Mouse (Mus musculus) MEL (cell line): ENCODE data around the gene Ddx19a.

Experiments
- CTCF ChIP-seq, 3 experiments: IDR thresholded peaks in 2 of 3; conservative IDR thresholded peaks in 1 of 3; 2 replicates each; pipeline ENCODE4 v1.5.1; 2011 to 2012; ENCODE audit warnings: low read length in 3 of 3, low read depth in 2 of 3, mild to moderate bottlenecking in 2 of 3, improper control_type of control experiment in 1 of 3, inconsistent platforms in 1 of 3, mixed read lengths in 1 of 3, moderate library complexity in 1 of 3; ENCODE audit not compliant: control insufficient read depth in 1 of 3, insufficient read depth in 1 of 3, poor library complexity in 1 of 3, severe bottlenecking in 1 of 3
- EP300 ChIP-seq, 2 experiments: IDR thresholded peaks; 2 replicates each; pipeline ENCODE4 v1.6.1; 2011; ENCODE audit warnings: improper control_type of control experiment in 2 of 2, low read length in 2 of 2, low read depth in 1 of 2, mild to moderate bottlenecking in 1 of 2
- GATA1 ChIP-seq: IDR thresholded peaks from 2 replicates; pipeline ENCODE4 v1.6.1; 2011; ENCODE audit warnings: low read depth, low read length, improper control_type of control experiment
- MXI1 ChIP-seq: IDR thresholded peaks from 2 replicates; pipeline ENCODE4 v1.6.1; 2011; ENCODE audit warnings: mild to moderate bottlenecking, low read depth, low read length, improper control_type of control experiment
- POLR2A ChIP-seq, 2 experiments: IDR thresholded peaks; 2 replicates each; pipeline ENCODE4 v1.6.1; 2011 to 2012; ENCODE audit warnings: low read length in 2 of 2, mild to moderate bottlenecking in 2 of 2, control low read depth in 1 of 2, improper control_type of control experiment in 1 of 2, low read depth in 1 of 2, moderate library complexity in 1 of 2; ENCODE audit not compliant: control insufficient read depth in 1 of 2, insufficient read depth in 1 of 2, poor library complexity in 1 of 2
- TCF12 ChIP-seq: IDR thresholded peaks from 2 replicates; pipeline ENCODE4 v1.6.1; 2014; ENCODE audit warnings: low read depth, mild to moderate bottlenecking, inconsistent platforms, low read length, improper control_type of control experiment, moderate library complexity
- USF2 ChIP-seq, 2 experiments: IDR thresholded peaks; 2 replicates each; pipeline ENCODE4 v1.6.1; 2011 to 2012; ENCODE audit warnings: improper control_type of control experiment in 2 of 2, low read length in 2 of 2, borderline replicate concordance in 1 of 2, inconsistent platforms in 1 of 2, low read depth in 1 of 2, mild to moderate bottlenecking in 1 of 2; ENCODE audit not compliant: insufficient read depth in 1 of 2
- ZNF384 ChIP-seq: IDR thresholded peaks from 2 replicates; pipeline ENCODE4 v1.6.1; 2012; ENCODE audit warnings: low read depth, mild to moderate bottlenecking, inconsistent platforms, low read length, improper control_type of control experiment

DNA sequence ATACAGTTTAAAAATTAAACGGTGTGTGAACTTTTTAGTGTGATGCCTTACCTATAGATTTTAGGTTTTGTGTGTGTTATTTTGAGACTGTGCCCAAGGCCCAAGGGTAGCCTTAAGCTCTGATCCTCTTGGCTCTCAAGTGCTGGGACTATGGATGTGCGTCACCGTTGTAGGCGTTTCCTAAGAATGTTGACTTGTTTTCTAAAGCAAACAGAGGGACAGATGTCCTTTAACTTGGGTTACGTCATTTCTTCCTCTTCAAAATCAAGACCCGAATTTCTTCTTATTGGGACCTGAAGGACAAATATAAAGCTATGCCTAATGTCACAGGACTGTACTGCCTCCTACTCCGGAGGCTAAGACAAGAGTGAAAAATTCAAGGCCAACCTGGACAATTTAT lies 35.3 kb upstream of the Ddx19a start, which contains the start of gene Aars:
- no peak for TF ChIP-seq POLR2A (IDR thresholded peaks at IDR 0.05; ENCODE audit: control insufficient read depth in 1 of 2, insufficient read depth in 1 of 2, low read depth in 1 of 2, low read length in 2 of 2, poor library complexity in 1 of 2)
- TF ChIP-seq USF2 (IDR thresholded peaks at IDR 0.05; ENCODE audit: borderline replicate concordance in 1 of 2, insufficient read depth in 1 of 2, low read depth in 1 of 2, low read length in 2 of 2) = no peak
- no peak for TF ChIP-seq TCF12
- TF ChIP-seq CTCF (IDR thresholded peaks at IDR 0.05 in 2 of 3, conservative IDR thresholded peaks at IDR 0.05 in 1 of 3; ENCODE audit: control insufficient read depth in 1 of 3, insufficient read depth in 1 of 3, low read depth in 2 of 3, low read length in 3 of 3, poor library complexity in 1 of 3, severe bottlenecking in 1 of 3) = no peak
- TF ChIP-seq ZNF384 = no peak
- no peak for TF ChIP-seq MXI1
- TF ChIP-seq GATA1 = no peak
- TF ChIP-seq EP300 (IDR thresholded peaks at IDR 0.05; ENCODE audit: low read depth in 1 of 2, low read length in 2 of 2) = no peak
